Mouse (Mus musculus): ENCODE results near the gene Bfar. TPM values are rescaled to one million over a fixed set of nuclear protein-coding genes. Genes with fewer than 3 reads are reported as not detected.
"Not testable (repeated sequence)": the region's sequence is repeated elsewhere in the genome, so short reads cannot be mapped to it uniquely, and the experiment has no call there.

The Bfar gene
- polyA plus RNA-seq, 1 experiment, result 18.1 TPM

DNA sequence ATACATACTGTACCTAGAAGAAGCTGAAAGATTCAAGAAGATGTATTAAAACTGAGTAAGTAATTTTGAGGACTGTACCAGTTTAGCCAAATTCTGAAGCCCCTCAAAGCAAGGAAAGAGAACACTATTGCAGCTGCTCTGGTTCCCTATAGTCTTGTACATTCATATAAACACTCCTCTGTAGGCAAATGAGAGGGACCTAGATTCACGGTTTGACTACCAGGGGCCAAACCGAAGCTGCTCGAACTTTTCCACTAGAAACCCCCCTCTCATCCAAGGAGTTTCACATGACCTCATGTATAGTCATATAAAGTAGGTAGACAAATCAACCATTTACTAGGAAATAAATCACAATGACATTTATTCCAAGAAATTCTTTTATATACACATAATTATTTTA is 12.8 kb upstream of the Bfar start:
- WGBS, result 90% methylated on average over 3 of the region's 3 CpGs
- H3K4me3 ChIP-seq (ENCODE audit: extremely low read depth, insufficient read depth, insufficient read length), result no peak overlapping the region
- H3K27me3 ChIP-seq (ENCODE audit: control insufficient read depth, insufficient read depth, low read length), result no peaks in the 10 kb centered on the region
- H3K27ac ChIP-seq (ENCODE audit: insufficient read depth, low read length), result no peak overlapping the region
- no peaks in the 10 kb centered on the region for H3K4me1 ChIP-seq (ENCODE audit: control insufficient read depth, insufficient read depth, insufficient read length)
- DNase-seq (ENCODE audit: low read depth in 1 of 2, low spot score in 2 of 2), result no peak
- TF ChIP-seq CTCF (IDR thresholded peaks at IDR 0.05; ENCODE audit: extremely low read depth, insufficient read depth, insufficient read length, insufficient replicate concordance) (no peak), POLR2A (IDR thresholded peaks at IDR 0.05; ENCODE audit: low read depth, low read length) (no peak)
- H3K36me3 ChIP-seq (ENCODE audit: control insufficient read depth, insufficient read depth, low read length), result peaks cover 23% of the 10 kb centered on the region

GRCm38 (mm10) chr16:13660736-13661135 is 10.9 kb upstream of the Bfar start:
- Histone ChIP-seq H3K27ac (ENCODE audit: insufficient read depth, low read length) (no peak overlapping the region), H3K4me1 (ENCODE audit: control insufficient read depth, insufficient read depth, insufficient read length) (no peaks in the 10 kb centered on the region), H3K36me3 (ENCODE audit: control insufficient read depth, insufficient read depth, low read length) (peaks cover 19% of the 10 kb centered on the region), H3K27me3 (ENCODE audit: control insufficient read depth, insufficient read depth, low read length) (no peaks in the 10 kb centered on the region), H3K4me3 (ENCODE audit: extremely low read depth, insufficient read depth, insufficient read length) (no peak overlapping the region)
- no peak for DNase-seq (ENCODE audit: low read depth in 1 of 2, low spot score in 2 of 2)
- 92% methylated on average over 9 of the region's 9 CpGs for WGBS
- no peak for TF ChIP-seq CTCF (IDR thresholded peaks at IDR 0.05; ENCODE audit: extremely low read depth, insufficient read depth, insufficient read length, insufficient replicate concordance)
- no peak for TF ChIP-seq POLR2A (IDR thresholded peaks at IDR 0.05; ENCODE audit: low read depth, low read length)

- H3K4me1 ChIP-seq (ENCODE audit: control insufficient read depth, insufficient read depth, insufficient read length), result peaks cover 6% of the 10 kb centered on the region; the same call in 1 of the 2 replicates
- TF ChIP-seq POLR2A (IDR thresholded peaks at IDR 0.05; ENCODE audit: low read depth, low read length) (peak; percentile 76), CTCF (IDR thresholded peaks at IDR 0.05; ENCODE audit: extremely low read depth, insufficient read depth, insufficient read length, insufficient replicate concordance) (no peak)
- peak within 1 kb of the TSS; percentile 35 for H3K27ac ChIP-seq (ENCODE audit: insufficient read depth, low read length)
- H3K27me3 ChIP-seq (ENCODE audit: control insufficient read depth, insufficient read depth, low read length), result no peaks in the 10 kb centered on the region
- peak; percentile 88 to 94 for DNase-seq (ENCODE audit: low read depth in 1 of 2, low spot score in 2 of 2)
- WGBS, result under 1% methylated on average over 35 of the region's 35 CpGs
- H3K4me3 ChIP-seq (ENCODE audit: extremely low read depth, insufficient read depth, insufficient read length), result peak within 1 kb of the TSS; percentile 67
- peaks cover 3% of the 10 kb centered on the region; the same call in 1 of the 2 replicates for H3K36me3 ChIP-seq (ENCODE audit: control insufficient read depth, insufficient read depth, low read length)
Observed at GRCm38 (mm10) chr16:13667878-13668343, 3.7 kb upstream of the Bfar start, which contains the start of gene Parn. Gene Parn (minus strand): TSS chr16:13668170.

GRCm38 (mm10) chr16:13668402-13669108 is 3.1 kb upstream of the Bfar start:
- no peak overlapping the region for H3K4me3 ChIP-seq (ENCODE audit: extremely low read depth, insufficient read depth, insufficient read length)
- peaks cover 3% of the 10 kb centered on the region; the same call in 1 of the 2 replicates for H3K36me3 ChIP-seq (ENCODE audit: control insufficient read depth, insufficient read depth, low read length)
- peaks cover 6% of the 10 kb centered on the region; the same call in 1 of the 2 replicates for H3K4me1 ChIP-seq (ENCODE audit: control insufficient read depth, insufficient read depth, insufficient read length)
- H3K27ac ChIP-seq (ENCODE audit: insufficient read depth, low read length), result no peak overlapping the region
- DNase-seq (ENCODE audit: low read depth in 1 of 2, low spot score in 2 of 2), result no peak
- TF ChIP-seq CTCF (IDR thresholded peaks at IDR 0.05; ENCODE audit: extremely low read depth, insufficient read depth, insufficient read length, insufficient replicate concordance), result no peak
- TF ChIP-seq POLR2A (IDR thresholded peaks at IDR 0.05; ENCODE audit: low read depth, low read length), result no peak
- no peaks in the 10 kb centered on the region for H3K27me3 ChIP-seq (ENCODE audit: control insufficient read depth, insufficient read depth, low read length)
- 83% methylated on average over 10 of the region's 10 CpGs for WGBS

DNA sequence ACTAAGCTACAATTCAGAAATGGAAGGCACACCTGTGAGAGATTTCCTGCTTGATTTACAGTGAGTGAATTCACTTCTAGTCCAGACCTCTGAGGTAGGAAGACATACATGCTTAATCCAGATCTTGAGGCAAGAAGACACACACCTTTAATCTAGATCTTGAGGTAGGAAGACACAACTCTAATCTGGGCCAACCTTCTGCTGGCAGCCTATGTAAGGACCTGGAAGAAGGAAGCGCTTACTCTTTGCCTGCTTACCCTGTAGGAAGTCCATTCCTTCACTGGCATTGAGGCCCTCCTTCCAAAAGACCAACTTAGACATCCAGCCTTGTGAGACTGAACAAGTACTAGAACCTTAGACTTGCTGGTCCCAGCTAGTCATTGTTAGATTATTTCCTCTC is 2.4 kb upstream of the Bfar start:
- H3K4me1 ChIP-seq (ENCODE audit: control insufficient read depth, insufficient read depth, insufficient read length), result peaks cover 6% of the 10 kb centered on the region; the same call in 1 of the 2 replicates
- H3K4me3 ChIP-seq (ENCODE audit: extremely low read depth, insufficient read depth, insufficient read length), result no peak overlapping the region
- TF ChIP-seq POLR2A (IDR thresholded peaks at IDR 0.05; ENCODE audit: low read depth, low read length) (no peak), CTCF (IDR thresholded peaks at IDR 0.05; ENCODE audit: extremely low read depth, insufficient read depth, insufficient read length, insufficient replicate concordance) (no peak)
- no peak for DNase-seq (ENCODE audit: low read depth in 1 of 2, low spot score in 2 of 2)
- no peaks in the 10 kb centered on the region for H3K27me3 ChIP-seq (ENCODE audit: control insufficient read depth, insufficient read depth, low read length)
- peaks cover 3% of the 10 kb centered on the region; the same call in 1 of the 2 replicates for H3K36me3 ChIP-seq (ENCODE audit: control insufficient read depth, insufficient read depth, low read length)
- 97% methylated on average over 1 of the region's 1 CpGs for WGBS
- H3K27ac ChIP-seq (ENCODE audit: insufficient read depth, low read length), result no peak overlapping the region

GRCm38 (mm10) chr16:13670896-13671295 is 762 bp upstream of the Bfar start:
- not testable (repeated sequence) for H3K36me3 ChIP-seq (ENCODE audit: control insufficient read depth, insufficient read depth, low read length); H3K27ac ChIP-seq (ENCODE audit: insufficient read depth, low read length); H3K4me3 ChIP-seq (ENCODE audit: extremely low read depth, insufficient read depth, insufficient read length); H3K27me3 ChIP-seq (ENCODE audit: control insufficient read depth, insufficient read depth, low read length); H3K4me1 ChIP-seq (ENCODE audit: control insufficient read depth, insufficient read depth, insufficient read length); DNase-seq (ENCODE audit: low read depth in 1 of 2, low spot score in 2 of 2)
- 75% methylated on average over 5 of the region's 5 CpGs for WGBS

- Histone ChIP-seq H3K27ac (ENCODE audit: insufficient read depth, low read length) (peak overlapping the region; percentile 89), H3K4me3 (ENCODE audit: extremely low read depth, insufficient read depth, insufficient read length) (peak overlapping the region; percentile 93), H3K36me3 (ENCODE audit: control insufficient read depth, insufficient read depth, low read length) (peaks cover 8% of the 10 kb centered on the region), H3K4me1 (ENCODE audit: control insufficient read depth, insufficient read depth, insufficient read length) (peaks cover 4% of the 10 kb centered on the region; the same call in 1 of the 2 replicates), H3K27me3 (ENCODE audit: control insufficient read depth, insufficient read depth, low read length) (no peaks in the 10 kb centered on the region)
- under 1% methylated on average over 20 of the region's 20 CpGs for WGBS
- DNase-seq (ENCODE audit: low read depth in 1 of 2, low spot score in 2 of 2), result peak; percentile 50 to 59
- TF ChIP-seq POLR2A (IDR thresholded peaks at IDR 0.05; ENCODE audit: low read depth, low read length), result no peak
- no peak for TF ChIP-seq CTCF (IDR thresholded peaks at IDR 0.05; ENCODE audit: extremely low read depth, insufficient read depth, insufficient read length, insufficient replicate concordance)
Observed at GRCm38 (mm10) chr16:13672386-13672898, 784 bp downstream of the Bfar start.

Data from spleen, adult 2 months (tissue).